Mouse (Mus musculus) cerebellum, postnatal 4 days (tissue): ENCODE results near the gene Pde4b.
"Not testable (repeated sequence)": the region's sequence is repeated elsewhere in the genome, so short reads cannot be mapped to it uniquely, and the experiment has no call there.

Experiments used
- DNase-seq, 2 experiments: peaks; one replicate each; pipeline ENCODE4 v3.0.0; 2022; ENCODE audit warnings: low spot score in 2 of 2, mixed read lengths in 1 of 2

The Pde4b gene

DNA sequence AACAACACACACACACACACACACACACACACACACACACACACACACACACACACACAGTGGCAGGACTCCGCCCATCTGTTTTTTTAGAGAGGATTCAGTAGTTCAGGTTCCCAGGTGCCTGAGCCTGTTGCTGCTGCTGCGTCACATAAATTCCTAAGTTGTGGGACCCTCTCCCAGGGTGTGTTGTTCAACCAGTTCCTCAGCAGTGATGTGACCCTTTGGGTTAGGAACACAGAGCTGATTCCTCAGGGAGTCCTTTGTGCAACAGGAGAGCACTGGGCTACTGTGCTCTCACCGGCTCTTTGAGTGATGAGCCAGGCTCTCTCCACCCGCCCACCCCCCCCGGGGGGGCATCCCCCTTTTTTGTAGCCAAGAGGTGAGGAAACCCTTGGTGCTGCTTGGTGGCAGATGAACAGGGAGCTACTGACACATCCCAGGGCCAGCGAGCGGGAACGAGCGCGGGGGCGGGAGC lies at the start of gene Pde4b:
Pde4b (plus strand) TSS at position 453 of the 475 bp plus-strand sequence.
- DNase-seq: no peak

DNA sequence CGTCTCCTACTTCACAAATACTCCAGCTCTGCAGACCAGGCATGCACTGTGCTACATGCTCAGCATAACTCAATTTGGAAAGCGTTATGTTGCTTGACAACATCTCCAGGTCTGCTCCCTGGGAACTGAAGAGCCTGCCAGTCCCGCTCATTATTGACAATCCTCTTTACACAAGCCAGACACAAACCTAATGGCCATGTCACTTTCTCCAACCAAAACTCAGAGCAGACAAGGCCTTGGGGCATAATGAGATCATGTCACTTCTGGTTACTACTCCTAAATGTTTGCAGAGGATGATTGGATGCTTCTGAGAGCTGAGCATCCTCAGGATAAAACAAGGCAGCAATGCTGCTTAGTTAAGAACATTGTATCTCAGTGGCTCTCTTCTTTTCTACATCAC lies 47.2 kb upstream of the Pde4b start:
- DNase-seq: no peak

DNA sequence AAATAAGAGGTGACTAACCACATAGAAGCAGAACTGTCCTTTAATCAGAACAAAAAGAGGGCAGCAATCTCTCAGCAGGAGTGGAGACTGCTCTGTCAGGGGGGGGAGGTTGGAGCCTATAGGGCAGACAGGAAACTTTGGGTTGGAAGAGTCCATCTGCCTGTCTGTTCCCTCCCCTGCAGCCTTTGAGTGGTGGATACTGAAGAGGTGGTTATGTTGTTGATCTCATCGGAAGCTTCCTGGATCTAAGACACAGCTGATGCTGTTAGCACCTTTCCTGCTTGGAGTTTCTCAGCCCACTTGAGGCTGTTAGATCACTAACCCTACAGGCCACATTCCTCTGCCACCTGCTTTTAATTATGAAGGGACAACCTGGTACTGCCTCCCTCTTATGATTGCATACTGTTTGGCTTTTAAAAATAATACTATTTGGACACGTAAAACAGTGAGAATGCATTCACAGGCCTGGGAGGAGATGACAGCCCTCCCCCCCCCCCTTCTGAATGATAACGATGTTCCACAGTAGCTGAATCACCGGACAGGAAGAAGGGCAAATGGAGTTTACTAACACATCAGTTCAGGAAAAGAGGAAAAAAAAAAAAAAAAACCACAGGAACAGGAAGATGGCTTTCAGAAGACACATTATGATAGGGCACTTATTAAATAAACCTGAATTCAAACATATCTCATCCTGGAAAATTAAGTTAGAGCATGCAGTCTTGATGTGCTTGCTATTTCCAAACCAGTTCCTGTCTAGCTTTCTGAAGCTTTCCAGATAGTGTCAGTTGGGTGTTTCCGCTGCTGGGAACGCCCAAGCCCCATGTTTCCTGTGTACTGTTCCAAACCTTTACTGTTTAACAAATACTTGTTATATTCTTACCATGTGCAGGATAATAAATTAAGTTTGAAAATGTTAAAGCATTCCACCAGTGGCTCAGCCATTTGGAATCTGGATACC lies 41.9 kb upstream of the Pde4b start:
- no peak for DNase-seq

DNA sequence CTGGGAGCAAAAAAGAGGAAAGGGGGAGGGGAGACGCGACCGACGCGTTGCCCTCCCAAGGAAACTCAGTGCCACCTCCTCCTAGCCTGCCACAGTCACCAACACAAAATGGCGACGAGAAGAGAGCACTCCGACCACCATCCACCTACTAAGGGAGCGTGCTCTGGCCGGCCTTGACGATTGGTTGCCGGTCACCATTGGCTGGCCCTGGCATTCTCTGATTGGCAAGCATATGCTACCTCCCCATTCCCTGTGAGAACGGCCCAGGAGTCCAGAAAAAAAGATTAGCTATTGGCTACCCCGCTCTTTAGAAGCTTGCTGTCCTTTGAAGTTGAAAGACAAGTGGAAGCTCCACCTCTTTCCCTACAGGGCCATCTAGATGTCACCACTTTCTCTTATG lies 38.0 kb upstream of the Pde4b start:
- DNase-seq: not testable (repeated sequence)

DNA sequence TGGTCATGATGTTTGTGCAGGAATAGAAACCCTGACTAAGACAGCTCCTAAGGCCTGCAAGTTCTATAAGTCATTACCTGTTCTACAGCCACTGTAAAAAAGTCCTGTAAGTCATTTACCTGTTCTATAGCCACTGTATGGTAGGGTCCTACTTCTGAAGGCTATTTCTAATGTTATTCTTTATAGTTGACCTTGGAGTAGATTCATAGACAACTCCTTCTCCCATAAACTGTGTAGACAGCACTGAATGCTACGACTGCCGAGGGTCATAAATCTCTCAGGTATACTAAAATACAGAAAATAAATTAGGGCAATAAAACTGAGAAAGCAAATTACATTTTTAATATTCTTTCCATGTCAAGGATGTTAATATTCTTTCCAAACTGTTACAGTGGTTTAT lies 26.0 kb upstream of the Pde4b start:
- DNase-seq: no peak

DNA sequence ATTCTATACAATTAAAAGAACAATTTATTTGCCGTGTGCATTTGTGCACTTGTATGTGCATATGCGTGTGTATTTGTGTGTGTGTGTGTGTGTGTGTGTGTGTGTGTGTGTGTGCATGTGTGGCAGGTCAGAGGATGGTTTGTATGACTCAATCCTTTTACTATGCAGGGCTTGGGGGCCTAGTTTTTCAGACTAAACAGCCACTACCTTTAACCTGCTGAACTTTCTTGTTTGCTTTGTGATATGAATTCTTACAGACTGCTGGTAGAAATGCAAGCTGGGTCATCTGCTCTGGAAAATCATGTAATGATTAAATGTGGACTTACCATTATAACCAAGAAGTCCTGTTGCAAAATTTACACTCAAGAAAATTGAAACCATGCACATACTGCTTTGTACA lies 18.0 kb upstream of the Pde4b start:
- DNase-seq: no peak

DNA sequence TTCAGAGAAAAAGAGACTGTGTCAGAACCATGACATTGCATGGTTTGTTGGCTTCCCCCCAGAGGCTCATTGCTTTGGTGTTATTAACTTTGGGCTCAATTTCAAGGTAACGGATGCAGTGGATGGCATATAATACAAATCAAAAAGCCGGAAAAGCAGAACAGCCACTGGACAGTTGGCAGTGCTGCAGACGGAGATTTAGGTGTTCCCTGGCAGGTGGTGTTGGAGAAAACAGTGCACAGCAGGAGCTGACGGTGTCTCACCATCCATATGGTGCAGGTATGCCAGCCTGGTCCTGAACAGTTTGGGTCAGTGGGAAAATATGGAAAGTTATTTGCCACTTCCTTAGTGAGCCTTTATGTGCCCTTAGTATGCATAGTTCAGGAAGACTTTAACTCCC lies 1.0 kb upstream of the Pde4b start:
- DNase-seq: no peak

DNA sequence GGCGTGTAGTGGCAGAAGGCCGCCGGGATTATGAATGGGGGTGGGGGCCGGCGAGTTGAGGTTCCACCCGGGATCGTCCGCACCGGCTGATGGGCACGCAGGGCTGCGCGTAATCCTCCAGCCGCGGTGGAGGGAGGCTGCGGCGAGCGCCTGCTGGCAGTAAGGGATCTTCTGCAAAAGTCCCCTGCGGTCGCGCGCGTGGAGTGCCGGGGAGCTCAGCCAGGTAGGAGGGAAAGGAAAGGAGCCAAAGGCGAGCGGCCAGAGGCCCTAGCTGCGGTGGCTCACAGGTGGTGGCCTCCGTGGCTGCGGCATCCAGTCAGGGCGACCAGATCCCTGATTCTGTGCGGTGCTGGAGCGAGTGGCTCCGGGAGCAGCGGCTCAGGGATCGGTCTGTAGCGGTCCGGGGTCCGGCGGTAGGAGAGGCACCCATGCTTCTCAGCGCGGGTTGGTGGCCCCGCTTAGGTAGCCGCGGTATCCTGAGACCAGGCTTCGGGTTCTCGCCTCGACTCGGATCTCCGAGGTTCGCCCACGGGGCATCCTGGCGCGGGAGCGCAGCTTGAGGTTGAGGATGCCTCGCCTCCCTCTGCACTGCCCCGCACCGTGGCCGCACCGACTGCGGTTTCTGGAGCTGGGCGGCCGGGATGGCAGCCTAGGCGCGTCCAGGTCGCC lies 357 bp downstream of the Pde4b start:
- peak; percentile 24 to 33 for DNase-seq

DNA sequence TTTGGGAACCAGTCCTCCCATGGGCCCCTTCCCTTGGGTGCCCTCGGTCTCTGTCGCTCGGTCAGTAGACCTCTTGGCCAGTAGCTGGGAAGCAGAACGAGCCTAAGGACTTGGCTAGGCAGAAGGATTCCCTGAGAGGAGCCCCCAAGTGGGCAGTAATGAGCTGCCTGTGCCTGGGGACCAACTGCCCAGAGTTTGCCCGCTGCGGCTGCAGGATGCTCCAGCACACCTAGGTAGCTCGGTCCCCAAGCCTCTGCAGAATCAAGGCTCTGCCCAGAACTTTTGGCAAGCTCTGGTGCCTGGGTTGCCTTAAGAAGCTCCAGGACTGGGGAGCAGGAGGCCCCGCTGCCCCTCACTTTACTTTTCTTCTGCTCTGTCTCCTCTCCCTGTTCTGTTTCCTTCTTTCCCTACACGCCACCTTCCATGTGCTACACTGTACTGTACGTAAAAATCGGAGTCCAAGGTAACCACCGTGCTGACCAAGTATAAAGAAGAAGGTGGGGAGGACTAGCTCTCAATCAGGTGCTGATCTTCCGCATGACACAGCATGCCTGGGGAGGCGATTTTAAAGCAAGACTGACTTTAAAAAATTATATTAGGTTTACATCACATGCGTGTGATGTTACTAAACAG lies 1.0 kb downstream of the Pde4b start:
- no peak for DNase-seq

DNA sequence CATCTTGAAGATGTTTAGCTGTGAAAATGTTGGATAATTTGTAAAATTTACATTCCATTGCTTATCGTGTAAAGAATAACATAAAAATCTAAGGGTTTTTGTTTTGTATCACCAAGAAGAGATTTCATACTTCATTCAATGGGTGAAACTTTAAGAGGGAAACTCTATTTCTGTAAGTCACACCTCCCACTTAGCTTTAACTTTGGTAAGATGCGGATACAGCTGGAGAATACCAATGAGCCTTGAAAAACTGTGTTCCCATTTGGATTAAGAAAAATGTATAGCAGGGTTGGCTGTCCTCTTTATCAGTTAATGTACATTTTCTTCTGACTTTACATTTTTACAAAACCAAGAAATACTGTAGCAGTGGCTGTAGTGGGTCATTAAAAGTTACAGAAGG lies 8.5 kb downstream of the Pde4b start:
- DNase-seq: no peak

DNA sequence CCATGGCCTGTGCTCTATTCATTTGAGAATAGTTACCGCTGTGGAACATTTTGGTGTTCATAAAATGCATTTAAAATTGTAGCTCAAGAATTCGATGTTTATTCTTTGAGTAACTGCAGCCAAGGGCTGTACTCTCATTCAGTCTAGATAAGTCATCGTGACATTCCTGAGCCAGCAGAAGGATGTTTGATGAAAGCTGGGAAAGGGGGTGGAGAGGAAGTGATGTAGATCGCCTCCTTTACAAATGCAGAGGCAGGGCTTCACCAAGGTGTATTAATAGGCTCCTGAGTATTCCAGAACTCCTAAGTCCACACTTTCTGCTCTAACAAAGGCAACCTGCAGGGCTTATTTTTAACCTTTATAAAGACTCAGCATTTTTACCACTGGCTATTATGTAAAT lies 14.9 kb downstream of the Pde4b start:
- DNase-seq: no peak

DNA sequence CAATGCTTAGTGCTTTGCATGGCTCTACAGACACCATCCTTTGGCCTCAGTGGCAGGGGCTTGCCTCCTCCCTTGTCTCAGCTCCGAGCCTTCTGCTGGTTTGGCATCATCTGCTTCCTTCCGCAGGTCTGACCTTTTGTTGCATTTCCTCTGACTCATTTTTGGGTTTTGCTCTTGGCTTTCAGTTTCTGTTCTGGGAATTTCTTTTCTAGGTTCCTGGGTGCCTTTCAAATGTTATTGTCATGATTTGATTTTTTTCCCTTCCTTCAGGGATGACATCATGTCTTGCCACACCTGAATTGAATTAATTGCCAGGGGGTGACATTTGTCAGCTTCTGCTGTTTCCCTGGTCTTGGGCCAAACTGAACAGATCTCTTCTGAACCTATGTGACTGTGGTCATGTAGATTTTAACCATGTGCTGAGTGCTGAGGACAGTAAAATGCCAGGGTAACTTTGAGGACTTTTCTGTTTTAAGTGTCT lies 17.2 kb downstream of the Pde4b start:
- DNase-seq: no peak

DNA sequence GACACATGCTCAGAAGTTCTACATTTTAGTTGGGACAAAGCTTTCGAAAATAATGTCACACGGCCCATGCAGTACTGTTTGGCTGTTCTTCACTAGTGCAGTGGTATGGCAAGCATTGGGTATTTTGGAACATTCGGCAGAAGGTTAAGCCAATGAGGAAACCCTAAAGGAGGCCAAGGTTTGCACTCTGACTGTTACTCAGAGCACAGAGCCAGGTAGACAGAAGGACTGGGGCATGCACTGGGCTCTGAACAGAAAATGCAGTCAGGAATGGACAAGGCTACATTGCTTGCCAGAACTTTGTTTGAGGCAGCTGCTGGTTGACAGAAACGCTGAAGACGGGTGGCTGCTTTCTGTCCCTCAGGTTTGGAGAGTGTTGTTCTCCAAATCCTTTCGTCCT lies 19.4 kb downstream of the Pde4b start:
- no peak for DNase-seq

DNA sequence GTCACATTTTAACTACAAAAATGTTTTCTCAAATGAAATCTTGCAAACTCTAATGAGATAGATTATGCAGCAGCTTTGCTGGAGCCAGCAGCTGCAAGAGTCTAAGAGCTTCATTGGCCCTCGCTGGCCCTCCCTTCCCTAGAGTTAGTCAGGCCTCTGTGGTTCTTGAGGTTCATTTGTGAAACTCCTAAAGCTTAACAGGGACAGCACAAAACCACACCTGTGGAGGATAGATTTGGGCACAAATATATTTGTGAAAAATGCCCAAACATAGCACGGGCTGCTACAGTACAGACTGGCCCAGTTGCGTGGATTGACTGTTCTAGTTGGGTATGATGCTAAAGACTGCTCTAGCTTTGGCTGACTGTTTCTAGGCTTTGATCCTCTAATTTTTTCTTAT lies 32.1 kb downstream of the Pde4b start:
- no peak for DNase-seq

DNA sequence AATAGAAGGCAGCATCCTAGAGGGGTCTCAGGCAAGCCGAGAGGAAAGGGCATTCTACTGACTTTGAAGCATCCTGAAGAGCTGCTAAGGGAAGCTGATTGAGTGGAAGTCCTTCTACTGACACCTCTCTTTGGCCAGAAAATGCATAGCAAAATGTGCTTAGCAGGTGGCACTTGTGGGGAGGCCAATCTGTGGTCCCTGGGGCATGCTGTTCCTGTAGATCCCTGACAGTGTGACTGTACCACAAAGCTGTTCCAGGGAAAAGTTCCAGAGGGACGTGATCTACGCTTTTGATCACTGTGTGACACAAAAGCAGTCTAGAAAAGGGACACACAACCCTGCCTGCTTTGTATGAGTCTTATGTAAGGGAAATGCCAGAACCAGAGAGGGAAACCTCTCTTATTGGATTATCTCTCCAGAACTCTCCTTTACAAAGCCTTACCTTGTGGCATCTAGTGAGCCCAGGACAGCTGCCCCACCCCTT lies 49.1 kb downstream of the Pde4b start:
- no peak for DNase-seq

DNA sequence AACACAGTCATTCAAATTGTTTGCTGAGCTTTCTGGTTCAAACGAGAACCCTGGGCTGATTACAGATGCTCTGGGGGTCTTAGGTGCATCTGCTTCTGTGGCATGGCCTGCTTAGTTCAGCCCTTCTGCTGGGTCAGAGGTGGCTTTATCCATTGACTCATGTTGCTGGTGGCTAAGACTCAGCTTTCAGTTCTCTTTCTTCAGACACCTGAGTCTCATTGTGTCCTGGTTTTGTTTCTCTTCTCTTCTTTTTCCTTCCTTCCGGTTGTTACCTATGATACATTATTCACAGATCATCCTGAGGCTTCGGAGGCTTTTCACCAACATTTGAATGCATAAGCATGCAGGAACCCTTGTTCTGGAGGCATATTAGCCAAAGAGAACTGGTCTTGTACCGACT lies 51.0 kb downstream of the Pde4b start:
- no peak for DNase-seq

DNA sequence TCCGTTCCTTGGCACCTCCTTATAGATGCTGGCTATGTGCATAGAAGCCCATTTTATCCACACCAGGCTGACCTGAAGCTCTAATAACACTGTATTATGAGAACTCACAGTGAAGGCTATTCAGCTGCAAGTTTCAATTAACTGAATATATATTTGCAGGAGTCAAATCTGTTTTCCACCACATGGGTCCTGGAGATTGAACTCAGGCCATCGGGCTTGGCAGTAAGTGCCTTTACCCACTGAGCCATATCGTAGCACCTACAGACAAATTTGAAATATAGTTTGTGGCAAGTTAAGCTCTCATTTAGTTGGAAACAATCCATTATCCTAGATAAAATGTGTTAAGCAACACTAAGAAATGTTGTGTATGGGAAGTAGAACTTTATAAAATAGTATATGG lies 53.9 kb downstream of the Pde4b start:
- DNase-seq: no peak

DNA sequence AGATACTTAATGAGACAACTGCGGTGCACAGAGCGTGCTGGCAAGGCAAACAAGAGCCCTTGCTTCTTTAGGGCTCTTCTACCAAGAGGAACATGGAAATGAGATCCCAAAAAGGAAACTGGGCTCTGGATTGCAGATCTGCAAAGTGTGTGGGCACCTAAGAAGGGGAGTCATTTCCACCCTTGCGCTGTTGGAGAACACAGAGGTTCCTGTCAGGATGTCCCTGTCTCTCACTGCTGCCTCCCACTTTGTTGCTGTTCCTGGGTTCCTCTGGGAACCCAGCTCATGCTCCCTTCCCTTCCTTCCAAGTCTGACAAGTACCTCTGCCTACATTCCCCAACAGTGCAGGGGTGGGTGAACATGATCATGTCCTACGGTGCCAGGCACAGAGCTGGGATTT lies 61.4 kb downstream of the Pde4b start:
- DNase-seq: no peak

DNA sequence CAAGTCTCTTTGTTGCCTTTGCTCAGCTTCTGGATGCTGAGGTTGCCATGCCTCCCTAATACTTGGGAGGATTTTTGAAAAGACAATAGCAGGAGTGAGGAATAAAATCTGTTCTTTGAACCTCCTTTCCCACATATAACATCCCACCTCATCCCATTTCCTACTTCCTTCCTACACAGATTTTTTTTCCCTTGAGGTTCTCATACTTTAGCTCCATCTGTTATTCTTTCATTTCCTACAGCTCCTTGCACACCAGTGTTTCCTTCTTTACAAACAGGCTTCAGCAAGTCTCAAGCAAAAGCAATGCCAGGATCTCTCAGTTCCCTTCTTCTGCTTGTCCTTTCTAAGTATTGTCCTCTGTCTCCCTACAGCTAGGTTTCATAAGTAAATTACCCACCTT lies 71.8 kb downstream of the Pde4b start:
- DNase-seq: no peak

DNA sequence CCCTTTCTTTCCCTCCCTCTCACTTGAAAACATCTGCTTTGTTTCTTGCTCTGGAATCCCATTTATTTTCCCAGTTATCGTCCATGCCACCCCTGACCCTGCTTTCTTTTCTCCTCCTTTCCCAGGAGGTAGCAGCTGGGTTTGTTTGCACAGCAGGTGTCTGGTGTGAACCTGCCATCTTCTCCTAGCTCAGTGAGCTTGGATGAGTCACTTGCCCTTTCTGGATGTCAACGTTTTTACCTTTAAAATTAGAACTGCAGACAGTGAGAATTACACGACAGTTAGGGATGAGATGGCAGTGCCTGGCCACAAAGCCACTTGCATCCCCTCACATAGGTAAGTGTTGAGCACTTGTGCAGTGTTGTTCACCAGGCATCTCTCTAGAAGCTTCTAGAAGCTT lies 84.3 kb downstream of the Pde4b start:
- no peak for DNase-seq

DNA sequence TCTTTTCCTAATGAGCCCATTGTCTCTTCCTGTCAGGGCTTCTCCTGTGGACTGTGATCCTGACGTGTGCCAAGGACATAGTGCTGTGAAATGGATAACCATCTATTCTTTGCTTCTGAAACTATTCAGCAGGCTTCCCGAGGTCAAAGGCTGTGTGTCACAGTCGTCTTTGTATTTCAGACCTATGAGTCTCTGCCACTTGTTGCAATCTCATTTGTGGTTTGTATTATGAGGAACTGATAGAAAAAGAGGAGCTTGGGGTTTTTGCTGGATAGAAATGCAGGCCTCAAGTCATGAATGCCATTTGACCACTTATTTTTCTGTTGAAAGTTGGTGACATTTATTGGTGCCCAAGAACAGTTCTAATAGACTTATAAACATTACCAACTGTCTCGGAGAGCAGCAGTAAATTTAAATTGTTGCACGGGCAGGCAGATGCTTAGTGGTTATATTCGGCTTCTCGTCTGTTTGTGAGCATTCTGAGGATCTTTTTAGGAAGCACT lies 85.4 kb downstream of the Pde4b start:
- no peak for DNase-seq

DNA sequence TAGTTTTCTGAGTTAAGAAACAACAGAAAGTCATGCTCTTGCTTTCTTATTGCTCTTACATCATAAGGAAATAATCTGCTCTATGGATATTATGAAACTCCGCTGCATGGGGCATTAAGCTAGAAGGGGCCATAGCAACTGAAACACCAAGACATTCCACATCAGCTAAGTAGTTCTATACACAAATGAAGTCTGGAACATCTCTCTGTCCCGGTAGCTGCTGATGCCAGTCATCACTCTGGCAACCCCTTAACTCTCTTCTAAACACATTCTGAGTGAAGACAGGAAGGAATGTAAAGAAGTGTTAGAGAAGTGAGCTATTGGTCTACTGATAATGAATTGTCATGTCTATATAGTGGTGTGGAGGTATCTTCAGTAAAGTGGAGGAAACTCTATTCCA lies 88.6 kb downstream of the Pde4b start:
- DNase-seq: no peak
